Mouse (Mus musculus): ENCODE data around the gene Ttc14.

The Ttc14 gene

GRCm38 (mm10) chr3:33799617-33800512 lies at the start of gene Ttc14:
Gene Ttc14 (plus strand): TSS chr3:33799832.
- peak; percentile 95 to 96 for DNase-seq (ENCODE audit: low spot score in 2 of 2)

- DNase-seq (ENCODE audit: low spot score in 2 of 2), result no peak
These were observed 8.7 kb upstream of the Ttc14 start for GRCm38 (mm10) chr3:33790975-33791374.

GRCm38 (mm10) chr3:33800513-33800820 lies 835 bp downstream of the Ttc14 start:
- DNase-seq (ENCODE audit: low spot score in 2 of 2), result no peak

- no peak for DNase-seq (ENCODE audit: low spot score in 2 of 2)
These were observed 7.5 kb downstream of the Ttc14 start for GRCm38 (mm10) chr3:33807151-33807550.

GRCm38 (mm10) chr3:33824135-33824946 lies 24.7 kb downstream of the Ttc14 start:
- DNase-seq (ENCODE audit: low spot score in 2 of 2), result peak in 1 of 2 experiments; percentile 8

GRCm38 (mm10) chr3:33832351-33832750 lies 32.7 kb downstream of the Ttc14 start:
- no peak for DNase-seq (ENCODE audit: low spot score in 2 of 2)

- DNase-seq (ENCODE audit: low spot score in 2 of 2), result no peak
These were observed 36.9 kb downstream of the Ttc14 start for GRCm38 (mm10) chr3:33836576-33836975.

GRCm38 (mm10) chr3:33838877-33839276 lies 39.2 kb downstream of the Ttc14 start:
- no peak for DNase-seq (ENCODE audit: low spot score in 2 of 2)

- peak; percentile 61 to 64 for DNase-seq (ENCODE audit: low spot score in 2 of 2)
These were observed 44.4 kb downstream of the Ttc14 start, which contains the start of gene Ccdc39 for GRCm38 (mm10) chr3:33843801-33844632. Gene Ccdc39 (minus strand): TSS chr3:33844310.

GRCm38 (mm10) chr3:33846639-33847038 lies 47.0 kb downstream of the Ttc14 start:
- no peak for DNase-seq (ENCODE audit: low spot score in 2 of 2)

- no peak for DNase-seq (ENCODE audit: low spot score in 2 of 2)
These were observed 51.2 kb downstream of the Ttc14 start for GRCm38 (mm10) chr3:33850856-33851255.

- DNase-seq (ENCODE audit: low spot score in 2 of 2), result no peak
These were observed 53.4 kb downstream of the Ttc14 start for GRCm38 (mm10) chr3:33853062-33853461.

GRCm38 (mm10) chr3:33858939-33859338 lies 59.3 kb downstream of the Ttc14 start:
- DNase-seq (ENCODE audit: low spot score in 2 of 2), result no peak

GRCm38 (mm10) chr3:33864000-33864540 lies 64.4 kb downstream of the Ttc14 start:
- DNase-seq (ENCODE audit: low spot score in 2 of 2), result no peak
